Mouse (Mus musculus) lung, postnatal 10 days (tissue): Measurements from ENCODE around the gene Ppard.
A peak's percentile ranks its signal among the peaks of the same experiment; 100 is the strongest.

Source experiments
- DNase-seq: peaks from one replicate; pipeline ENCODE4 v3.0.0; 2021

The Ppard gene

GRCm38 (mm10) chr17:28287980-28288379, 55.5 kb downstream of the Ppard start:
- DNase-seq, result peak; percentile 50

DNA sequence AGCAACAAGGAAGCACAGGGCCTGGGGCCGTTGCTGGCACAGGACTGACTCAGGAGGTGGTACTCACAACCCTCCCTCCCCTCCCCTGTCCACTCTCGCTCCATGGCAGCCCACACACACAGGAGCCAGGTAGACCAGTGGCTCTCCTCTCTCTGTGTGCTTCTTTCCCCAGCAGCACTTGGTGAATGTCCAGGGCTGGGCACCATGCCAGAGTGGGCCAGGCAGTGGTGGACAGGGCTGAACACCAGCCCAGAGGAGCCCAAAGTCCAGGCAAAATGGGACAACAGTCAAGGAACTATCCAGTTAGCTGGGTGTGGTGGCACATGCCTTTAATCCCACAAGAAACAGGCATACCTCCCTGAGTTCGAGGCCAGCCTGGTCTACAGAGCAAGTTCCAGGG, 57.8 kb downstream of the Ppard start:
- peak; percentile 81 for DNase-seq

DNA sequence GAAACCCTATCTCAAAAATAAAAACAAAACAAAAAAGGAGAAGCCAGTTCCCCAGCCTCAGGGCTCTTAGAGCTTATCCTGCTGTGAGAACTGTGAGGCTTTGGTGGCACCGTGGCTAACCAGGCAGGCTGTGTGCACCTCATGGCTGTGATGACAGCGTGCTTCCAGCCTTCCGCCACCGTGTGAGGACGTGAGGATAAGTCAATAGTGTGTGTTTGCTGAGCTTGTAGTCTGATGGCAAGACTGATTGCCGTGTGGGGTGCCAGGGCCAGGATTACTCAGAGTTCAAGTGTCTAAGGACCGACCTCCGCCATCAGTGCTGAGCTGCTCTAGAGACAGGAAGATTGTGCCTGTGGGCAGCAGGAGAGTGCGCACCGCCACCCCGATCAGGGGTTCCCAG, 58.2 kb downstream of the Ppard start:
- DNase-seq, result peak; percentile 38

- no peak for DNase-seq
Observed at GRCm38 (mm10) chr17:28291346-28291745, 58.8 kb downstream of the Ppard start.

DNA sequence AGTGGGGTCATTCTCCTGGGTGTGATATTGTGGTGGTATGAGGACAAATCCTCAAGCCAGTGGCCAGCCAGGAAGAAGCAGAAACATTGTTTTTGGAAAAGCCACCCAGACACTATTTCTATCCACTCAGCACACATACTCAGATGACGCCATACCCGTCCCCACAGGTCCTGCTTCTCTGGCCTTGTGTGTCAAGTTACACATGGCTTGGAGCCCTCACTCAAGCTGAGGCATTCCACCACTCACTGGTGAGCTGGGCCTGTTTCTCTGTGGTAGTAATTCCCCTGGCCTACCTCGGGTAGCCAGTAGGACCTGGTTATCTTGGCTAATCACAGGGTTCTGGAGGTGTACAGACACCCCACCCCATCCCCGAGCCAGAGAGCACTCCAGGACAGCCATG, 61.2 kb downstream of the Ppard start:
- DNase-seq, result no peak

DNA sequence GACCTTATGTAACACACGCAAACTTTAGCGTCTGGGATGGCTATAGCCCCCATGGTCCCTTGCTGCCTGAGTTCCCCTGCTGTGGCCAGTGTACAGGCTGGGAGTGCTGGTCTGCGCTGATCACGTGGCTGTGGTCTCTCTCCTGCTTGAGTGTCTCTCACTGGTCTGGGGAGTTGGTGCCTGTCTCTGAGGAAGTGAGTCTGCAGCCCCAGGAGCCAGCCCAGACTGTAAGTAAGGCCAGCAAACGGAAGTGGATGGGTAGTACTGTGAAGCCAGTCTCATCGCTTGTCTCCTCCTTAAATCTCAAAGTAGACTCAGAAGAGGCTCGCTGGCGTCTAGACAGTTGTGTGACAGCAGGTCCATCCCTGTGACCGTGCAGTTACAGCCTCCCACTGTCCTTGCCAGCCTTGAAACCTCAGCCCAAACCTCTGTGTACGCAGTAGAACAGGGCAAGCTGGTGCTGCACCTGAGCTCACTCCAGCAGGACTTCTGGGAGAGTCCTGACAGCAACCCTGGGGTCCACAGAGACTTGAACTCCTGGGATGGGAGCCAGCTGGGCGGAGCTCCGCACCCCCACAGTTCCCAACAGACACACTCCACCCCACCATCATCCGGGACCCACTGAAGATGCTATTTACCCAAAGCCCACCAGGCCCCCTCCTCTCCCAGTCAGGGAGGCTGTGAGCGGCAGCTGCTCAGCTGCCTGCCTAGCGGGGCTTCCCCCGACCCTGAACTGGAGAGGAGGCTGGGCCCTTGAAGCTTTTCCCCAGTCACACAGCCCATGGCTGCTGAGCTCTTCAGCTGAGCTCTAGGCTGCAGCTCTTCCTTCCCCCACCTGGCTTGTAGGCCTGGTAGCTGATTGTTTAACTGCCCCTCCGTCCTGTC, 62.2 kb downstream of the Ppard start:
- no peak for DNase-seq

- no peak for DNase-seq
Observed at GRCm38 (mm10) chr17:28298888-28299287, 66.4 kb downstream of the Ppard start.

- DNase-seq, result peak; percentile 44
Observed at GRCm38 (mm10) chr17:28299669-28300320, 67.3 kb downstream of the Ppard start.

- peak; percentile 59 for DNase-seq
Observed at GRCm38 (mm10) chr17:28300323-28300722, 67.8 kb downstream of the Ppard start.

- DNase-seq, result no peak
Observed at GRCm38 (mm10) chr17:28300850-28301249, 68.3 kb downstream of the Ppard start.

DNA sequence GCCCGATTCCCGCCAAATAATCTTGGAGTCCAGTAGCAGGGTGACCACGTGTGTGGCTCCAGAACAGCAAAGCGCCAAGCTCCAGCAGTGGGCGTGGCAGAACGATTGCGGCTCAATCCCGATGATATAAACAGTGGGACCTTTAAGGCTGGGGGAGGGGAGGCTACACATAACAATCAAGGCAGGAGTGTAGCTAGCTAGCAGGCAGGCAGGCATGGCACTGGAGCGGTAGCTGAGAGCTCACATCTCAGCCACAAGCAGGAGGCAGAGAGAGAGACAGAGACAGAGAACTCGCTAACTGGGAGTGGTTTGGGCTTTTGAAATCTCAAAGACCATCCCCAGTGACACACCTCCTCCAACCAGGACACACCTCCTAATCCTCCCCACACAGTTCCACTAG, 72.7 kb downstream of the Ppard start:
- DNase-seq, result no peak

- peak; percentile 93 for DNase-seq
Observed at GRCm38 (mm10) chr17:28308297-28309195, 76.0 kb downstream of the Ppard start.

- DNase-seq, result no peak
Observed at GRCm38 (mm10) chr17:28310831-28311230, 78.3 kb downstream of the Ppard start.

GRCm38 (mm10) chr17:28311366-28312132, 79.0 kb downstream of the Ppard start:
- DNase-seq, result no peak

DNA sequence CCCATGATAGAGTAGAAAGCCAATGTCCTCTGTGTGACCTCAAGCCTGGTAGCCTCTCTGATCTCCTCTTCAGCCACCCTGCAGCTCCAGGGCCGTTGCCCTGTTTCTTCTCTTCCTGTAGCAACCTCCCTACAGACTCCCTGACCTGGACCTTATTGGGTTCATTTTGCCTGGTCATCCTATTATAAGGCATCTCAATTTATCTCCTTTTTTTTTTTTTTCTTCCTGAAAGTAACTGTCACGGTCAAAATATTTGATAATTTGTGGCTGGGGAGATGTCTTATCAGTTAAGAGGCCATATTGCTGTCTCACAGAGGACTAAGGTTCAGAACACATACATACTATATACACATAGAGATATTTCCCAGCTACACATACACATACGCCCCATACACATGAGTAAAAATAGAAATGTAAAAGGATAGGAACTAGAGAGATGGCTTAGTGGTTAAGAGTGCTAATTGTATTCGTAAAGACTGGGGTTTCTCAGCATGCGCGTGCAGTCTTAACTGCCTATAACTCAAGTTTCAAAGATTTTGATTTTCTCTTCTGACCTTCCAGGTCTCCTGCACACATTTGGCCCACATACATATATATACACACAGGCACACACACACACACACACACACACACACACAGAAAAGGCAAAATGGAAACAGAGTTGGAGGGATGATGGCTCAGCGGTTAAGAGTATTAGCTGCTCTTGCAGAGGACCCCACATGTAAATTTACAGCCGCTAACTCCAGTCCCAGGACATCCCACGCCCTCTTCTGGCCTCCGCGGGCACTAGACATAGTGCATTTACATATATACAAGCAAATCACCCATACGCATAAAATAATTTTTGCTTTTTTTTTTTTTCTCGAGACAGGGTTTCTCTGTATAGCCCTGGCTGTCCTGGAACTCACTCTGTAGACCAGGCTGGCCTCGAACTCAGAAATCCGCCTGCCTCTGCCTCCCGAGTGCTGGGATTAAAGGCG, 80.0 kb downstream of the Ppard start:
- DNase-seq, result peak; percentile 65

DNA sequence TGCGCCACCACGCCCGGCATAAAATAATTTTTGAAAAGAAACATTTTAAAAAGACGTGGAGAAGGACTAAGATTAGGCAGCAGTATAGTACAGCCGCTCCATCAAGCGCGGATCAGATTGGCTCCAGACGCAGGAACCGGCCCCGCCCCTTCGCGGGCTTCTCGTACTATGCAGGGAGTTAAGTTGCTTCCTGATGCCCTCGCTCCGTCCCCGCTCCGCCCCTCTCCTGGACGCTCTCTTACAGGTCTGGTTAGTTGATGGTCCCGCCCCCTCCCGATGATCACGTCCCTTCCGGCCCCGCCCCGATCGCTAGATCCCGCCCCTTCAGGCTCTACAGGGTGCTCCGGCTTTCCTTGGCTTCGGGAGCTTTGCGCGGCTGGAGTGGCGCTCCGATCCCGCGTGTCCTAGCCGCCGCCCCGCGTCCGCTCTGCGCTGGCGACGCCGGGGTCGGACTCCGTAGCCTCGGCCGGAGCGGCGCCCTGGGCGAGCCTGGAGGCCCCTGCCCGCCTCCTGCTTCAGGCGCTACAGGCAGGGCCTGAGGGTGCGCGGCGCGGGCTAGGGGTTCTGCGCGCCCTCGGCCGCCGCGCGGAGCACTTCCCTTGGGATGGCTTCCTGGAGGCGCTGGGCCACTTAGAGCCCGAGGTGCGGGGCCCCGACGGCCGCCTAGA, 80.8 kb downstream of the Ppard start, which contains the start of gene Fance:
Gene Fance (plus strand): TSS at position 308 of the 668 bp plus-strand sequence.
- peak; percentile 99 for DNase-seq

DNA sequence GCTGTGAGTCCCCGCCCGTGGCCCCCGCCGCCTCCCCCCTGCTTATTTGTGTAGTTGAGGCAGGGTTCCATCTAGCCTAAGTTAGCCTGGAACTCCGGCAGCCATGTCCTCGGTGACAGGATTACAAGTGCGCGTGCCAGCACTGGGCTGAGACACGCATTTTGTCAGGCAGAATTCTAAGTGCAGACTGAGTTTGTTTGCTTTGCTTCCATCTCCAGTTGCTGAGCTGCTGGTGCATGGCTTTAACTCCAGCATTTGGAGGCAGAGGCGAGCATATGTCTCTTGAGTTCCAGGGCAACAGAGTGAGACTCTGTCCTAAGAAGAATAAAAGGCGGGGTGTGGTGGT, 81.4 kb downstream of the Ppard start:
- DNase-seq, result peak; percentile 53

DNA sequence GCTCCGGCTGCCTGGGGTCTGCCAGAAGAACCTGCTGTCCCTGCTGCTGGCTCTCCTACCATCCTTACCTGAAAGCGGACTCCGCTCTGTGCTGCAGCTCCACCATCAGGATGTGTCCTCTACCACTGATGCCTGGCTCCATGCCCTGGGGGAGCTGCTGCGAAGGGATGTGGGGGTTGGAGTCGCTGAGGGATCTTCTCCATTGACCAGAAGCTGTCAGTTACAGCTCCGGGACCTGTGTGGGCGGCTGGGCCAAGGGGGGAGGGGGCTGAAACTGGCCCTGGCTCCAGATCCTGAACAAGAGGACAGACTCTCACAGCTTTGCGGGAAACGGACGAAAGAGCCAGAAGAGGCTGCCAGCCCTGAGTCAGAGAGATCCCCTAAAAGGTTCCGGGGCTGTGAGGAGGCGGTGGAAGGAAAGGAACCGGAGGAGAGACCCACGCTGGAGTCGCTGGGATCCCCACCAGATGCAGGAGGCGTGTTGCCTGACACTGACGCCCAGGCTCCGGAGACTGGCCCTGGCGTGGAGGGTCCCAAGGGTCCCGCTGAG, 83.2 kb downstream of the Ppard start:
- no peak for DNase-seq

DNA sequence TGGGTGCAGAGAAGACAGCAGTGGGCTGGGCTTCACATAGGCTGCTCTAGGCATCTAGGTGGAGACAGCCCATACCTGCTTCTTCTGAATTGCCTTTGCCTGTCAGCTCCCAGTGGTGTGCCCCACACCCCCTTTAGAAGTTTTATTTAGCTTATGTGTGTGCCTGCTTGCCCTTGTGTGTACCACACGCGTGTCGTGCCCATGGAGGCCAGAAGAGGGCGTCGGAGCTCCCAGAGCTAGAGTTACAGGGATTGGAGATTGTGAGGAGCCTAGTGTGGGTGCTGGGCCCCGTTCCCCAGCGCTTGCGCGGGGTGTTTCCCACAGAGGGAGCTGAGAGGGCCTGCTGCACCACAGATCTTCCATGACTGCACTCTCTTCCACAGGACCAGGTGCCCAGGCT, 84.0 kb downstream of the Ppard start:
- DNase-seq, result no peak

- no peak for DNase-seq
Observed at GRCm38 (mm10) chr17:28317091-28317490, 84.6 kb downstream of the Ppard start.
